Mouse (Mus musculus): ENCODE results near the gene Gm10647. TPM values are rescaled to one million over a fixed set of nuclear protein-coding genes. Genes with fewer than 3 reads are reported as not detected.

Gm10647 gene
- total and polyA plus RNA-seq, 3 experiments: not detected

DNA sequence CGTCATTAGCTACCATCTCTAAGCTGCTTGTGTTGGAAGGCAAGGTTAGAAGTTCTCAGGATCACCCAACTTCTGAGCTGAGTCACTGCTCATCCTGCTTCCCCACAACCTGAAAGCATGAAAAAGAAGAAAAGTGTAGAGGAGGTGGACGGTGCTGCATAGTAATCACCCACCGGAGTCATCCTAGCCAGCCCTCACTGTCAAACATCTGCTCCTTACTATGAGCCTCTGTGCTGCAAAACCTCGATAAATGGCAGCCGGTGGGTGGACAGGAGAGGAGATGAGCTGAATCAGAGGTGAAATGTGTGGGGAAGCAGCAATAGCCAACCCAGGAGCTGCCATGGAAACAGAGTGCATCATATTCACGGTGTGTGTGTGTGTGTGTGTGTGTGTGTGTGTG lies 44.0 kb upstream of the Gm10647 start:
- Histone ChIP-seq H3K4me3 (ENCODE audit: control insufficient read depth in 1 of 2, insufficient read depth in 1 of 2, low read depth in 2 of 2, low read length in 2 of 2) (no peak overlapping the region), H3K36me3 (ENCODE audit: control insufficient read depth in 1 of 2, insufficient read depth in 2 of 2, low read length in 2 of 2) (no peaks in the 10 kb centered on the region), H3K4me1 (ENCODE audit: control insufficient read depth in 1 of 2, insufficient read depth in 2 of 2, low read length in 2 of 2) (no peaks in the 10 kb centered on the region), H3K9ac (ENCODE audit: control insufficient read depth, low read depth, low read length, poor library complexity, severe bottlenecking) (no peak overlapping the region), H3K9me3 (replicated peaks; ENCODE audit: insufficient read depth, low read length) (no peaks in the 10 kb centered on the region), H3K27ac (ENCODE audit: control insufficient read depth, low read depth, low read length) (no peak overlapping the region), H3K27me3 (ENCODE audit: control insufficient read depth in 1 of 2, insufficient read depth in 2 of 2, low read length in 2 of 2) (peaks cover 2 to 4% of the 10 kb centered on the region in 2 experiments; a peak in 3 of 4 replicates), H3K79me2 (ENCODE audit: control insufficient read depth, insufficient read depth, low read length, poor library complexity) (no peaks in the 10 kb centered on the region)
- DNase-seq (ENCODE audit: low read depth, low spot score): no peak
- TF ChIP-seq MAZ (IDR thresholded peaks at IDR 0.05; ENCODE audit: low read depth, low read length): no peak
- no peak for TF ChIP-seq ETS1 (IDR thresholded peaks at IDR 0.05; ENCODE audit: low read depth, low read length)
- no peak for TF ChIP-seq MEF2A (IDR thresholded peaks at IDR 0.05; ENCODE audit: extremely low read depth, insufficient replicate concordance, low read depth, low read length, poor library complexity, severe bottlenecking)

DNA sequence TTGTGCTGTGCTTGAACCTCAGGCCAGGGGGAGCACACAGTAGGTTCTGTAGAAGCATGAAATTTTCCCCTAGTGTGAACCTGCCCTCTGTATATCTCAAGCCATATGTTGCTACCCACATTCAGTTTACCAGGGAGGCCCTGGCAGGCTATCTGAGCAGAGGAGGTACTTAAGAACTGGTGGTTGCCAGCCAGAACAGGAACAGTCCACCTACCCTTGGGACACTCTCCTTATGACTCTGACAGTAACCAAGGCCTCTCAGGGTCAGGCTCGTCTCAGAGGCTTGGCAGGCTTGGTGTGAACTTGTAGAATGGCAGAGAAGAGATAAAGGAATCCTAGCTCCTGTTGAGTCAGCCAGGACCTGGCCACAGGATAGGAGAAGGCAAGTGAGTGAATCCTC lies 35.8 kb upstream of the Gm10647 start:
- H3K4me3 ChIP-seq (ENCODE audit: control insufficient read depth in 1 of 2, insufficient read depth in 1 of 2, low read depth in 2 of 2, low read length in 2 of 2): no peak overlapping the region
- H3K4me1 ChIP-seq (ENCODE audit: control insufficient read depth in 1 of 2, insufficient read depth in 2 of 2, low read length in 2 of 2): no peaks in the 10 kb centered on the region
- H3K27me3 ChIP-seq (ENCODE audit: control insufficient read depth in 1 of 2, insufficient read depth in 2 of 2, low read length in 2 of 2): peaks cover 4 to 9% of the 10 kb centered on the region in 2 experiments; a peak in 3 of 4 replicates
- no peaks in the 10 kb centered on the region for H3K36me3 ChIP-seq (ENCODE audit: control insufficient read depth in 1 of 2, insufficient read depth in 2 of 2, low read length in 2 of 2)
- TF ChIP-seq GATA1 (IDR thresholded peaks at IDR 0.05; ENCODE audit: low read depth, low read length) (no peak), HCFC1 (IDR thresholded peaks at IDR 0.05; ENCODE audit: low read depth, low read length) (no peak), POLR2AphosphoS5 (IDR thresholded peaks at IDR 0.05; ENCODE audit: borderline replicate concordance, low read depth, low read length) (no peak), CHD2 (IDR thresholded peaks at IDR 0.05; ENCODE audit: low read length) (no peak), MYC (IDR thresholded peaks at IDR 0.05; ENCODE audit: low read depth, low read length) (no peak), NRF1 (IDR thresholded peaks at IDR 0.05; ENCODE audit: insufficient read depth, low read depth, low read length, poor library complexity, severe bottlenecking) (no peak), TAL1 (IDR thresholded peaks at IDR 0.05; ENCODE audit: low read length) (no peak), TBP (IDR thresholded peaks at IDR 0.05; ENCODE audit: low read depth, low read length) (no peak), GABPA (IDR thresholded peaks at IDR 0.05; ENCODE audit: low read depth, low read length) (no peak), NELFE (IDR thresholded peaks at IDR 0.05; ENCODE audit: low read depth, low read length) (no peak), TCF12 (IDR thresholded peaks at IDR 0.05; ENCODE audit: low read depth, low read length) (no peak), ZNF384 (IDR thresholded peaks at IDR 0.05; ENCODE audit: low read depth, low read length) (no peak), ZC3H11A (IDR thresholded peaks at IDR 0.05; ENCODE audit: low read depth, low read length) (no peak), KAT2A (conservative IDR thresholded peaks at IDR 0.05; ENCODE audit: low read depth, low read length) (no peak)
- no peak overlapping the region for H3K27ac ChIP-seq (ENCODE audit: control insufficient read depth, low read depth, low read length)
- no peaks in the 10 kb centered on the region for H3K79me2 ChIP-seq (ENCODE audit: control insufficient read depth, insufficient read depth, low read length, poor library complexity)
- no peak for DNase-seq (ENCODE audit: low read depth, low spot score)
- H3K9ac ChIP-seq (ENCODE audit: control insufficient read depth, low read depth, low read length, poor library complexity, severe bottlenecking): no peak overlapping the region
- no peaks in the 10 kb centered on the region for H3K9me3 ChIP-seq (replicated peaks; ENCODE audit: insufficient read depth, low read length)

All from MEL (cell line).